Mouse (Mus musculus) heart, adult 2 months (tissue): ENCODE results near the gene Gm20683. TPM values are rescaled to one million over a fixed set of nuclear protein-coding genes. Genes with fewer than 3 reads are reported as not detected.

Experiments used
- DNase-seq, 2 experiments: peaks; one replicate each; pipeline ENCODE4 v3.0.0; 2021
- H3K27ac ChIP-seq: fragments of 200-600 bp; 2 replicates; pipeline ENCODE4 v1.8.1; 2022
- H3K27me3 ChIP-seq: fragments of 200-500 bp; 2 replicates; pipeline ENCODE4 v1.6.1; 2012; ENCODE audit warnings: mild to moderate bottlenecking, low read length, inconsistent platforms, mixed read lengths; ENCODE audit not compliant: control insufficient read depth, insufficient read depth
- H3K36me3 ChIP-seq: fragments of 200-500 bp; 2 replicates; pipeline ENCODE4 v1.6.1; 2012; ENCODE audit warnings: low read length, inconsistent platforms; ENCODE audit not compliant: control insufficient read depth, insufficient read depth
- H3K4me1 ChIP-seq: fragments of 200-500 bp; 2 replicates; pipeline ENCODE4 v1.6.1; 2011; ENCODE audit warnings: low read length; ENCODE audit not compliant: control insufficient read depth, insufficient read depth
- H3K4me3 ChIP-seq: fragments of 200-600 bp; 2 replicates; pipeline ENCODE4 v1.8.1; 2022
- H3K79me2 ChIP-seq: fragments of 200-500 bp; replicated peaks from 2 replicates; pipeline ENCODE4 v1.6.1; 2012; ENCODE audit warnings: mild to moderate bottlenecking, inconsistent platforms, low read length, moderate library complexity, mixed read lengths; ENCODE audit not compliant: control insufficient read depth, insufficient read depth
- H3K9ac ChIP-seq: fragments of 200-500 bp; 2 replicates; pipeline ENCODE4 v1.6.1; 2012; ENCODE audit warnings: low read depth, mild to moderate bottlenecking, control low read depth, inconsistent platforms, low read length, mixed read lengths
- CTCF ChIP-seq: fragments of 200-600 bp; IDR thresholded peaks from 2 replicates; pipeline ENCODE4 v1.8.1; 2022; ENCODE audit warnings: antibody characterized with exemption, mild to moderate bottlenecking, moderate library complexity
- EP300 ChIP-seq: fragments of 200-500 bp; IDR thresholded peaks from 2 replicates; pipeline ENCODE4 v1.6.1; 2011; ENCODE audit warnings: low read depth, low read length, control low read depth; ENCODE audit not compliant: insufficient read depth
- POLR2A ChIP-seq: fragments of 200-500 bp; IDR thresholded peaks from 2 replicates; pipeline ENCODE4 v1.6.1; 2011; ENCODE audit warnings: mild to moderate bottlenecking, low read depth, low read length, control low read depth; ENCODE audit not compliant: insufficient read depth
- WGBS: fragments of 180-500 bp; shearing (Covaris S2); methylation state at CpG from one replicate; pipeline ENCODE4 v1.1.7; 2018; 5-methylcytosine and 5-hydroxymethylcytosine counted together
- intact Hi-C: fragments of 180-260 bp; cut with DNase I; formaldehyde crosslinking; loops from one replicate; pipeline ENCODE4 v1.15.1; 2025
- long read RNA-seq: library from polyadenylated mRNA; stranded (forward); transcript quantifications from one replicate; pipeline ENCODE4 v2.0.0, GENCODE M21; 2021
- polyA plus RNA-seq: library from polyadenylated mRNA; depleted of rRNA; stranded (reverse); fragments of >200 nt; gene quantifications from 2 replicates; pipeline ENCODE4 v1.2.3, GENCODE M21; 2012; rRNA removed
- total RNA-seq, 2 experiments: library from RNA; stranded (reverse); gene quantifications; 2 replicates each; pipeline ENCODE4 v1.2.3; 2021

Gene Gm20683
- total RNA-seq (1 to 10 TPM; 2.4 to 2.9 TPM), polyA plus RNA-seq (13.9 and 21.6 TPM in 2 replicates)
- long read RNA-seq = 0 reads

DNA sequence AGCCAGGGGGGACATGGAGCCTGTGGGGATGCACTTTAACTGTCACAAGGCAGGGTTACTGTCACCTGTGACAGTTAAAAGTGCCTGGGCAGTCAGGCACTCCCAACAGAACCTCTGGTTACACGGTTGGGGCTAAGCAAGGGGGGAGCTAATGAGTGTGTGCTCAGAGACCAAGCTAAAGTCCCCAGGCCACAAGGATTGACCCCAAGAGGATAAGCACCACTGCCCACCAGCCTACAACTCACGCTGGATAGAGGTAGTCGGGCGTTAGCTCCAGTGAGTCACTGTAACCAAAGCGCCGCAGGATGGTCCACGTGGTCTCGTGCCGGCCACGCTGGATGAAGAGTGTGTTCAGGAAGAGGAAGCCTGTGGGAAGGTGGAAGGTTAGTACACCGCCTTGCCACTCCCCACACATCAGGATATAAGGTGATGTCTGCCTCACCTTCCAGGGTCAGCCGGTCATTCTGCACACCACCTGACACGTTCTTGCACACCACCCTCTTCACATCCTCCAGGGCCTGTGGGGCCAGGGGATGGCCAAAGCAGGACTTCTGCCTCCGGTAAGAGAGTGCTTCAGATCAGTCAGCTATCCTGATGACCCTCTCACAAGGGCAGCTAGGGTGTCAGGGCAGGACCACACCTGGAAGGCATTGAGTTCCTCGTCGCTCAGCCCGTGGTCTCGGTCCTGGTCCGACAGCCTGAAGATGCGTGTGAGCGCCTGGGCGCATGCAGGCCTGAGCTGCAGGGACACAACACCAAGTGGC, at the start of gene Gm20683:
Gm20683 (minus strand) TSS at position 647 of the 764 bp plus-strand sequence.
- no peaks in the 10 kb centered on the region for H3K79me2 ChIP-seq
- no peak within 1 kb of the TSS for H3K4me3 ChIP-seq
- H3K36me3 ChIP-seq = no peaks in the 10 kb centered on the region
- 91% methylated on average over 22 of the region's 22 CpGs for WGBS
- TF ChIP-seq CTCF (no peak), POLR2A (no peak), EP300 (no peak)
- H3K9ac ChIP-seq = no peak within 1 kb of the TSS
- intact Hi-C loops = no loop called here
- H3K4me1 ChIP-seq = peaks cover 14% of the 10 kb centered on the region
- DNase-seq = no peak
- no peak within 1 kb of the TSS for H3K27ac ChIP-seq
- no peaks in the 10 kb centered on the region for H3K27me3 ChIP-seq

- no peak overlapping the region for H3K27ac ChIP-seq
- no peak overlapping the region for H3K4me3 ChIP-seq
- TF ChIP-seq POLR2A (no peak), EP300 (no peak), CTCF (no peak)
- no peaks in the 10 kb centered on the region for H3K36me3 ChIP-seq
- no peak overlapping the region for H3K9ac ChIP-seq
- intact Hi-C loops = no loop called here
- H3K27me3 ChIP-seq = no peaks in the 10 kb centered on the region
- H3K4me1 ChIP-seq = no peaks in the 10 kb centered on the region
- no peaks in the 10 kb centered on the region; the same call in 1 of the 2 replicates for H3K79me2 ChIP-seq
- DNase-seq = no peak
- 54% methylated on average over 3 of the region's 3 CpGs for WGBS
These were observed 47.3 kb upstream of the Gm20683 start for GRCm38 (mm10) chr17:25888837-25889236.

GRCm38 (mm10) chr17:25887467-25887866, 45.9 kb upstream of the Gm20683 start:
- H3K79me2 ChIP-seq = no peaks in the 10 kb centered on the region
- no peak for DNase-seq
- intact Hi-C loops = no loop called here
- H3K4me3 ChIP-seq = no peak overlapping the region
- no peaks in the 10 kb centered on the region for H3K36me3 ChIP-seq
- TF ChIP-seq EP300 (no peak), POLR2A (no peak), CTCF (no peak)
- no peaks in the 10 kb centered on the region for H3K27me3 ChIP-seq
- no peak overlapping the region for H3K27ac ChIP-seq
- H3K9ac ChIP-seq = no peak overlapping the region
- WGBS = 70% methylated on average over 10 of the region's 10 CpGs
- no peaks in the 10 kb centered on the region for H3K4me1 ChIP-seq

DNA sequence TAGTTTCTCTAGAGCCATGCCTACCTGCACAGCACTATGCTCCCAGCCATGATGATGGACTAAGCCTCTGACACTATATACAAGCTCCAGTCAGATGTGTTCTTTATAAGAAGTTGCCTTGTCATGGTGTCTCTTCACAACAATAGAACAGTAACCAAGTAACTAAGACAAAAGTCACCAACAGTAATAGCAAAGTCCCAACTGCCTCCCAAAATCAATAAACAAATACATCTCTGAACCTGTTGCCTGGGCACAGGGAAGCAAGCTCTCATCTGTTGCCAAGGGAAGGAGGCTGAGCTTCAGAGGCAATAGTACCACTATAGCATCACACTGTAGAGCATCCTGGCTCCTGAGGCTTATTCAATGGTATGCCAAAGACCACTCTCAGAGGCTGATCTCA, 45.2 kb upstream of the Gm20683 start:
- Histone ChIP-seq H3K27ac (no peak overlapping the region), H3K9ac (no peak overlapping the region), H3K4me1 (no peaks in the 10 kb centered on the region), H3K36me3 (no peaks in the 10 kb centered on the region), H3K4me3 (no peak overlapping the region), H3K79me2 (no peaks in the 10 kb centered on the region), H3K27me3 (no peaks in the 10 kb centered on the region)
- intact Hi-C loops = no loop called here
- TF ChIP-seq EP300 (no peak), CTCF (no peak), POLR2A (no peak)
- DNase-seq = no peak

DNA sequence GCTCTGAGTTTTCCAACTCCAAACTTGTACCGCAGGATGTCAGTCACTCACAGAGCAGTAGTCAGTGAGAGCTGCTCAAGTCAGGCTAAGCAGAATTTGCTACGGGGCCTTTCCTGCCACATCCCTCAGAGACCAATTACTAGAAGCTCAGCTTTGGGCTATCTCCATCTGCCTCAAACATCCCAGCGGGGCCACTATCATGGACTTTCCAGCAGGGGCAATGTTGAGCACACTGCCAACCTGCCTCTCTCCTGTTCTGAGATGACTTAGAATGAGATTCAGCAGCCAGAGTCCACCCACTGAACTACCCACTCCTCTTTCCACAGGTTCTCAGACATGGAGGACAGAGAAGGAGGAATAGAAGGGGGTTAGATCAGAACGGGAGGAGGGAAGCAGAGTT, 44.1 kb upstream of the Gm20683 start:
- 64% methylated on average over 4 of the region's 4 CpGs for WGBS
- no peak overlapping the region for H3K27ac ChIP-seq
- no peaks in the 10 kb centered on the region for H3K36me3 ChIP-seq
- intact Hi-C loops = no loop called here
- no peaks in the 10 kb centered on the region for H3K79me2 ChIP-seq
- H3K4me1 ChIP-seq = no peaks in the 10 kb centered on the region
- TF ChIP-seq POLR2A (no peak), CTCF (peak; percentile 55), EP300 (no peak)
- H3K27me3 ChIP-seq = no peaks in the 10 kb centered on the region
- DNase-seq = no peak
- H3K9ac ChIP-seq = no peak overlapping the region
- no peak overlapping the region for H3K4me3 ChIP-seq

DNA sequence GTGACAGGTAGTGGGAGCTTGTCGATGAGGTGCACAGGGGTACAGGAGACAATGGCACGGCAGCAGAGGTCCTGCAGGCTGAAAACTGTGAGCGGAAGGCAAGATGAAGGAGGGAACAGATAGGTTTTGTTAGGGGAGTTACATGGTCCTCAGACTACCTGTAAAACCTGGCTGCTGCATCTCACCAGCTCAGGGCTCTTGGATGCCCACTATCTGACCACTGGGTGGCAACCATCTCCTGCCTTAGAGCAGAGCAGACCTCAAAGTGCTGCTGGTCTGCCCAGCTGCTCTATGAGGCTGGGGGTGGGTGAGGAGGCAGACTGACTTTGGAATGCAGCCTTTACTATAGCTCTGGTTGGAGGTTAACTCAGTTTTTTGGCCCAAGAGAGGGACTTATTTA, 42.3 kb upstream of the Gm20683 start:
- DNase-seq = no peak
- Histone ChIP-seq H3K79me2 (no peaks in the 10 kb centered on the region), H3K9ac (no peak overlapping the region), H3K4me3 (no peak overlapping the region), H3K36me3 (no peaks in the 10 kb centered on the region), H3K4me1 (no peaks in the 10 kb centered on the region), H3K27me3 (no peaks in the 10 kb centered on the region), H3K27ac (no peak overlapping the region)
- intact Hi-C loops = no loop called here
- TF ChIP-seq POLR2A = no peak
- no peak for TF ChIP-seq CTCF
- TF ChIP-seq EP300 = no peak
- WGBS = 88% methylated on average over 3 of the region's 3 CpGs
